Mouse (Mus musculus): ENCODE data around the gene Gm10643.

GRCm38 (mm10) chr8:84098376-84098775 is 33.4 kb upstream of the Gm10643 start:
- TF ChIP-seq HCFC1 (IDR thresholded peaks at IDR 0.05; ENCODE audit: borderline replicate concordance, insufficient read depth, low read length) = no peak
- TF ChIP-seq ZNF384 (IDR thresholded peaks at IDR 0.05; ENCODE audit: low read depth, low read length) = no peak
- no peak for TF ChIP-seq ZC3H11A (IDR thresholded peaks at IDR 0.05; ENCODE audit: borderline replicate concordance, low read depth, low read length)
- TF ChIP-seq CHD2 (IDR thresholded peaks at IDR 0.05; ENCODE audit: low read depth, low read length) = no peak
- TF ChIP-seq MAFK (IDR thresholded peaks at IDR 0.05; ENCODE audit: insufficient read depth, low read depth, low read length) = no peak

All from ES-E14 (cell line).